Mouse (Mus musculus) layer of hippocampus, adult 11-12 months (tissue): ENCODE data around the gene 4931422A03Rik.
"Not testable (repeated sequence)": the region's sequence is repeated elsewhere in the genome, so short reads cannot be mapped to it uniquely, and the experiment has no call there.

Source experiments
- DNase-seq: peaks from one replicate; pipeline ENCODE4 v3.0.0; 2022; ENCODE audit warnings: low spot score

The 4931422A03Rik gene

GRCm38 (mm10) chr2:104027458-104028138 is 563 bp downstream of the 4931422A03Rik start, which contains the start of gene Fbxo3:
TSS of gene Fbxo3 (plus strand) at chr2:104027721.
- peak; percentile 87 for DNase-seq

GRCm38 (mm10) chr2:104024656-104025055 is 3.5 kb downstream of the 4931422A03Rik start:
- DNase-seq = no peak

- DNase-seq = no peak
Measured at GRCm38 (mm10) chr2:104023096-104023495, 5.1 kb downstream of the 4931422A03Rik start.

GRCm38 (mm10) chr2:104008853-104009252 is 19.3 kb downstream of the 4931422A03Rik start:
- not testable (repeated sequence) for DNase-seq

GRCm38 (mm10) chr2:104007793-104008519 is 20.2 kb downstream of the 4931422A03Rik start:
- DNase-seq = no peak

- DNase-seq = peak; percentile 76
Measured at GRCm38 (mm10) chr2:104002711-104003413, 25.3 kb downstream of the 4931422A03Rik start.

- no peak for DNase-seq
Measured at GRCm38 (mm10) chr2:104001861-104002260, 26.3 kb downstream of the 4931422A03Rik start.

- DNase-seq = no peak
Measured at GRCm38 (mm10) chr2:104001076-104001475, 27.1 kb downstream of the 4931422A03Rik start.

GRCm38 (mm10) chr2:103992618-103993332 is 35.4 kb downstream of the 4931422A03Rik start:
- no peak for DNase-seq

GRCm38 (mm10) chr2:103992162-103992561 is 36.0 kb downstream of the 4931422A03Rik start:
- no peak for DNase-seq

GRCm38 (mm10) chr2:103991303-103991702 is 36.9 kb downstream of the 4931422A03Rik start:
- no peak for DNase-seq

GRCm38 (mm10) chr2:103989724-103990123 is 38.4 kb downstream of the 4931422A03Rik start:
- DNase-seq = no peak

- DNase-seq = not testable (repeated sequence)
Measured at GRCm38 (mm10) chr2:103987595-103987994, 40.6 kb downstream of the 4931422A03Rik start.

- DNase-seq = no peak
Measured at GRCm38 (mm10) chr2:103983146-103983545, 45.0 kb downstream of the 4931422A03Rik start.

- peak; percentile 74 for DNase-seq
Measured at GRCm38 (mm10) chr2:103982250-103982649, 45.9 kb downstream of the 4931422A03Rik start.

GRCm38 (mm10) chr2:103977716-103978115 is 50.4 kb downstream of the 4931422A03Rik start:
- DNase-seq = no peak

- DNase-seq = no peak
Measured at GRCm38 (mm10) chr2:103977216-103977615, 50.9 kb downstream of the 4931422A03Rik start.

- DNase-seq = no peak
Measured at GRCm38 (mm10) chr2:103975904-103976303, 52.3 kb downstream of the 4931422A03Rik start.

GRCm38 (mm10) chr2:103971838-103972237 is 56.3 kb downstream of the 4931422A03Rik start:
- no peak for DNase-seq

GRCm38 (mm10) chr2:103970791-103971649 is 57.1 kb downstream of the 4931422A03Rik start:
- DNase-seq = no peak
